Mouse (Mus musculus) MEL (cell line): ENCODE measurements around the gene Zfp729b.

Experiments
- CHD1 ChIP-seq: IDR thresholded peaks from 2 replicates; pipeline ENCODE4 v1.6.1; 2012; ENCODE audit warnings: low read depth, mild to moderate bottlenecking, inconsistent platforms, low read length, improper control_type of control experiment
- CHD2 ChIP-seq: IDR thresholded peaks from 2 replicates; pipeline ENCODE4 v1.6.1; 2011; ENCODE audit warnings: low read length, improper control_type of control experiment
- E2F4 ChIP-seq: IDR thresholded peaks from 2 replicates; pipeline ENCODE4 v1.6.1; 2011; ENCODE audit warnings: low read depth, low read length, improper control_type of control experiment, borderline replicate concordance
- HCFC1 ChIP-seq: IDR thresholded peaks from 2 replicates; pipeline ENCODE4 v1.6.1; 2012; ENCODE audit warnings: low read depth, mild to moderate bottlenecking, inconsistent platforms, low read length, improper control_type of control experiment, moderate library complexity
- POLR2A ChIP-seq, 2 experiments: IDR thresholded peaks; 2 replicates each; pipeline ENCODE4 v1.6.1; 2011 to 2012; ENCODE audit warnings: low read length in 2 of 2, mild to moderate bottlenecking in 2 of 2, control low read depth in 1 of 2, improper control_type of control experiment in 1 of 2, low read depth in 1 of 2, moderate library complexity in 1 of 2; ENCODE audit not compliant: control insufficient read depth in 1 of 2, insufficient read depth in 1 of 2, poor library complexity in 1 of 2
- SMC3 ChIP-seq: IDR thresholded peaks from 2 replicates; pipeline ENCODE4 v1.6.1; 2011; ENCODE audit warnings: low read depth, low read length, improper control_type of control experiment
- ZKSCAN1 ChIP-seq: IDR thresholded peaks from 2 replicates; pipeline ENCODE4 v1.6.1; 2012; ENCODE audit warnings: low read depth, mild to moderate bottlenecking, inconsistent platforms, low read length, improper control_type of control experiment, moderate library complexity

- no peak for TF ChIP-seq HCFC1
- TF ChIP-seq SMC3, result no peak
- TF ChIP-seq CHD2, result no peak
- no peak for TF ChIP-seq CHD1
- TF ChIP-seq ZKSCAN1, result no peak
- no peak for TF ChIP-seq POLR2A (IDR thresholded peaks at IDR 0.05; ENCODE audit: control insufficient read depth in 1 of 2, insufficient read depth in 1 of 2, low read depth in 1 of 2, low read length in 2 of 2, poor library complexity in 1 of 2)
- no peak for TF ChIP-seq E2F4
These were observed 55.8 kb downstream of the Zfp729b start, which contains the start of gene Zfp748 for GRCm38 (mm10) chr13:67553730-67554129.
